Mouse (Mus musculus) erythroblast, embryonic 14.5 days (primary cell): ENCODE data around the gene Gm13285.

Experiments
- GATA1 ChIP-seq: IDR thresholded peaks from 2 replicates; pipeline ENCODE4 v1.6.1; 2012; ENCODE audit warnings: low read length, inconsistent platforms, mixed read lengths
- TAL1 ChIP-seq: IDR thresholded peaks from 3 replicates; pipeline ENCODE4 v1.6.1; 2012; ENCODE audit warnings: low read length, inconsistent platforms, mixed read lengths

DNA sequence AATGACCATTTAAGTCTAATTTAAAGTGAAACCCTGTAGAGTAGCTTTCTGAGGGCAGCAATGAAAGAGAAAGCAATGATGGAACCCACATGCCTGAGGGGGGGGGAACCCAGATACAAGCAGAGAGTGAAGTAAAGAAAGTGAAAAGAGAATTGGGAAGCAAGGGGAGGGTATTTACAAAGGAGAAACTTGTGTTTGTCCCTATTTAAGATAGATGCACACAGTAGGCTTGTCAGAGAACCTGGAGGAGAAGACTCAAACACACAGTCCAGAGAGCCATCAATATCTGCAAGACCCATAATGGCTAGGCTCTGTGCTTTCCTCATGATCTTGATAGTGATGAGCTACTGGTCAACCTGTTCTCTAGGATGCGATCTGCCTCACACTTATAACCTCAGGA, 20.2 kb downstream of the Gm13285 start, which contains the start of gene Ifna11:
- TF ChIP-seq GATA1 = no peak
- TF ChIP-seq TAL1 = no peak
